Mouse (Mus musculus): ENCODE results near the gene Grk3.

Gene Grk3

DNA sequence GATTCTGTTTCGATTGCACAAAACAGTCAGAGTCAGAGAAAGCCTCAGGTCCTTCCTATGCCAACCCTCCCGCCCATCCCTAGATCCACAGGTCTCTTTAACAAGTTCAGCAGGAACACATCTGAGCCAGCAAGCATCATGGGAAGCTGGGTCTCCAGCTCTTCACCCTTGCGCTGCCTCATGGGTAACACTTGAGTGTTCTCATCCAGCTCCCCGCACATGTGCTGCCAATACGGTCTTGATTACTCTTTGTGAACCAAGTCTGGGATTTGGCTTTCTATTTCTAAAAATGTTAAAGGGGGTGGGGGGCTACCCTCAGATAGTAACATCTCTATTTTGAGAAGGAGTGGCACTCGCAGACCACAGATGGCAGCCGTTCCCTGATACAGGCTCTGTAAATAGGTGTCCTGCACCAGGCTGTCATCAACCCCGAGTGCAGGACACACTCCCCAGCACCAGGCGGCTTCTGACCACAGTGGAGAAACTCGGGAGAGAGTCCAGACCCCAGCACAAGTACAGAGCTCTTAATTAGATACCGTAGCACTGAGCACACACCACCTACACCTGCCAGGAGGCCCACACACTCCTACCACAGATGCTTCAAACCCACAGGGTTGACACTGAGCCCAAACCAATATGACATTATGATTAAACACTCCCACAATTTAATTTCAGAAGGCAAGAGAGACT lies 82.6 kb downstream of the Grk3 start:
- DNase-seq (ENCODE audit: low spot score) = peak; percentile 54

DNA sequence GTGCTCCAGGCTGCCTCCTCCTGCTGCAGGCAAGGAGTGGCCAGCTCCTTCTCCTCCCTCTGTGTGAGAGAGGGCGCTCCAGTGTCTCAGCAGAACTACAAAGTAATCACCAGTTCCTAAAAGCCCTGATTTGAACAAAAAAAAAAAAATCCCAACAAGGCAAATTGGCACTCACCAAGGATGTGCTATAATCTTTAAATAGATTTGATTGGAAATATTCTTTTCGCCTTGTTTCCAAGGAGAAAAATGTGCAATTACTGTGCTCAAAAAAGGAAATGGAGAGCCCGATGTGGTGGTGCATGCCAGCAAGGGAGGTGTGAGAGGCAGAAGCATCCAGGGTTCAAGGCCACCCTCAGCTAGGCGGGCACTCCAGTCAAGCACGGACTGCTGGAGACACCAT lies 83.7 kb downstream of the Grk3 start:
- no peak for DNase-seq (ENCODE audit: low spot score)

DNA sequence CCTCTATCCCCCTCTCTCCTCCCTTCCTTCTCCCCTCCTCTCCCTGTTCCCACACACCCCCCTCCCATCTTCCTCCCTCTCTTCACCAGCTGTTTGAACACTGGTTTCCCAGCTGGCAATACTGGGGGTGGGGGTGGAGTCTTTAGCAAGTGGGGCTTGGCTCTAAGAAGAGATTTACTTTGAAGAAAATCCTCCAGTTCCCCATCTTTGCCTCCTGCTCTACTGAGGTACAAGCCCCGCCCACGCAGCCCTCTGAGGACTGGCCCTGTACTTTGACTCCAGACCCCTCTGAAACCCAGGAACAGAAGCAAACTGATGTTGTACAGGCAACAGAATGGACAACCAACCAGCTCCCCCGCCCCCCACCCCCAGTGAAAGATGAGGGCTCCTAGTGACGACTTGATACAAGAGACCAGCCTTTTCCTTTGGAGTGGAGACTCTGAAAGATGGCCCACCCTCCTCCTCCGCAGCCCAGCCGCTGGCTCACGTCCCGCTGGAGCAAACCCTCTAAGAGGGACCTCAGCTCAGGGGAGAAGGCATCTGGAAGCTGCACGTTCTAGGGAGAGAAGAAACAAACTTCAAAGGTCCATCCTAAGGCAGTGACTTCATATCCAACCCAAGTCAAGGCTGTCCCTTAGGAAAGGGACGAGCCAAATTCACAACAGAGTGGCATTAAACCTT lies 87.2 kb downstream of the Grk3 start:
- DNase-seq (ENCODE audit: low spot score) = no peak

DNA sequence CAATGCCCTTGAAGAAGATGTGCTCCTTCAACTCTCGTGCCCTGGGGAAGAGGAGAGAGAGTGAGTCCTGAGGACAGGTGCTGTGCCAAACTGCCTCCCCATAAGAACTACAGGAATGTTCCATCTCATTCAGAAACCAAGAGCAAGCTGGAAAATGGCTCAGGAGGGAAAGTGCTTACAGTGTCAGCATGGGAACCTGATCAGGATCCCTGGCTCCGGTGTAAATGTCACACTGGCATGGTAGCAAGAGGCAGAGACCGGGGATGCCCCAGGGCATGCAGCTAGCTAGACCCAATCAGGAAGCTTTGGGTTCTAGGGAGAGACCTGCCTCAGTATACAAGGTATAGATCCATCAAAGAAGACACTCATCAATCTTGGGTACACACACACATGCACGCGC lies 90.2 kb downstream of the Grk3 start:
- no peak for DNase-seq (ENCODE audit: low spot score)

DNA sequence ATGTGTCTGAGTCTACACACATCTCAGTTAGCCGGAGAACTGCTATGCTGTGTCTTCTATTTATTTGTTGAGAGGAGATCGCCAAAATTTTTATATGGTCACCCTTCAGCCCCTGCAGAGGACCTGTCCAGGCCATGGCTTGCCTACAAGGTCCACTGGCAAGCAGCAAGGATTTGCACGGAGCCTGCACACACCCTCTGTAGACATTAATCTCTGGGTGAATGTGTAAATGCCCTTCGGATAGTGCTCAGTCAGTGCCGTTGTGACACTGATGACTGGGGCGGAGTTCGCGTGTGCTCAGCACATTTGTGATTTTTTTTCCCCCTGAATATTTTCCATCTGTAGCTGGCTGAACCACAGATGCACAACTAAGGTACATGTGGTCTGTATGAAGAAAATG lies 90.8 kb downstream of the Grk3 start:
- no peak for DNase-seq (ENCODE audit: low spot score)

DNA sequence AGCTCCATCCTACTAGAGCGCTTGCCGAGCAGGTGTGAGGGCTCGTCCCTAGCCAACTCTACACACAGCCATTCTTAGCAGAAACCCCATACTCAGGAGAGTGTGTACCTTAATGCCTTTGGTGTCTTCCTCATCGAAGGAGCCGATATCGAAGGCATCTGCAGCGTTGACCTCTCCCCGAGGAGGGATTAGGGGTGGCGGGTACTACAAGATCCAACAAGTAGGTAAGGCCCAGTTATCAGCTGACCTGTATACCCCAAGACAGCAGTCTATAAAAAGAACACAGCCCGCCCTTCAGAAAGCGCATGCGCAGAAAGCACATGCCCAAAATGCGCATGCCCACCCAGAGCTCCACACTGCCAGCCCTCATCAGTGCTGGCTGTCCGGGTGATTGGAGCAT lies 91.8 kb downstream of the Grk3 start:
- no peak for DNase-seq (ENCODE audit: low spot score)

DNA sequence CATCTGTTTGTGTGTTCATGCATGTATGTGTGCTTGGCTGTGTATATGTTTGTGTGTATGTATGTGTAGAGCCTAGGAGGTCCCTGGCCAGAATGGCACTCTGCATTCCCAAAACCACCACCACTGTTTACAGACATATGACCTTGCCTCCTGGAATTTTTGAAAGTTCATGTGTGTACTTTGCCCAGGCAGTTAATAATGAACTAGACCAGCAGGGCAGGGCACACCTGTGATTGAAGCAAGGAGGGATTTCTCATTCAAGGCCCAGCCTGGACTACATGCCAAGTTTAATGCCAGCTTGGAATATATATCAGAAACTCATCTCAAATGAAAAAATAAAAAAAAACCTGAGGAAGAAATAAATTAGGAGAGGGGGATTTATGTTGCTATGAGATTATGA lies 93.7 kb downstream of the Grk3 start:
- DNase-seq (ENCODE audit: low spot score) = no peak

DNA sequence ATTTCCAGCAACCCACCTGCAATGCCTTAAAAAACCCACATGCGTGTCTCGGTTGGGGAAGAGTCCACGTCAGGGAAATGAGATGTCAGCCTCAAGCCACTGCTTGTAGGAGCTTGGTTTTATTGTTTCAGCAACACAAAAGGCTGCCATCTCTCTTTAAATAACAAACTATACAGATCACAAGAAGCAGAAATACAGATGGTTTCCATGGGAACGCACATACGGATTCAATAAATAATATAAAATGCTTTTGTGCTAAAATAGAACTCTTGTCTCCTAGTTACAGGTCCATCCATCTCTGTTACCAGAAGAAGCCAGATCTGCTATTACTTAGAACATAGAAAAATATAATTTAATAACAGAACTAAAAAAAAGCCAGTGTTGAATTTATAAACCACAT lies 105.2 kb downstream of the Grk3 start:
- DNase-seq (ENCODE audit: low spot score) = no peak

DNA sequence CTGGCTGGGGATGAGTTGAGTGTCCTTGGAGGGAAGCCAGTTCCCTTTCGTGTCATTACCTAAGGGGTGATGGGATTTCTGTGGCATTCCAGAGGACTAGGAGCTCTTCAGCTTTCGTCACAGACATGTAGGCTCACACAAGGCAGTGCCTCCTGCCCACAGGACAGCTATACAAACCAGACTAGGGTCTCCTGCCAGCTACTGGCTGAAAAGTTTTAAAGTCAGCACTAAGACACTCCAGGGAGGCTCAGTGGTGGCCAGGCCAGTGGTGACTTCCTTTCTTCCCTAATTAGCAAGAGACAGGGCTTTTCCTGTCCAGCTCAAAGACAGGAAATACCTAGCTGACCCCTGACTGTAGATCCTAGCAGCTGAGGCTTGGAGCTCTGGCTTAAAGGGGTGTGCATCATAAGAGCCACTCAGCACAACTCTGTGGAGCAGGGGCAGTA lies 107.4 kb downstream of the Grk3 start:
- no peak for DNase-seq (ENCODE audit: low spot score)

DNA sequence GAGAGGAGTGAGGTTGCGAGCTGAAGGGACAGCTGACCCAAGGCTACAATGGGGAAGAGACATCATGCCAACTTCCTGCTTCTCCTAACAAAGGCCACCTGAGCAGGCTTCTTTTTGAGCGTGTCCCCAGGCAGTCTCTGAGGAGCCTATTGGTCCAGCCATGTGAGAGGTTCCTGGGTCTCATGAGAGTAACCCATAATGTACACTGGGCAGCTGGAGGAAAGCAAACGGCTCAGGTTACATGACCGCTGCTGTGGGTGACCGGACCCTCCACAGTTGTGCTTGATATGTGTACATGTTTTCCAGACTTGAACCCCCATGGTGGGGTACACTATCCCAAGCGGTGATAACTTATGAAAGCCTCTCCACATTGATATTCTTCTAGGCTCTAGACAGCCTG lies 108.1 kb downstream of the Grk3 start:
- DNase-seq (ENCODE audit: low spot score) = no peak

DNA sequence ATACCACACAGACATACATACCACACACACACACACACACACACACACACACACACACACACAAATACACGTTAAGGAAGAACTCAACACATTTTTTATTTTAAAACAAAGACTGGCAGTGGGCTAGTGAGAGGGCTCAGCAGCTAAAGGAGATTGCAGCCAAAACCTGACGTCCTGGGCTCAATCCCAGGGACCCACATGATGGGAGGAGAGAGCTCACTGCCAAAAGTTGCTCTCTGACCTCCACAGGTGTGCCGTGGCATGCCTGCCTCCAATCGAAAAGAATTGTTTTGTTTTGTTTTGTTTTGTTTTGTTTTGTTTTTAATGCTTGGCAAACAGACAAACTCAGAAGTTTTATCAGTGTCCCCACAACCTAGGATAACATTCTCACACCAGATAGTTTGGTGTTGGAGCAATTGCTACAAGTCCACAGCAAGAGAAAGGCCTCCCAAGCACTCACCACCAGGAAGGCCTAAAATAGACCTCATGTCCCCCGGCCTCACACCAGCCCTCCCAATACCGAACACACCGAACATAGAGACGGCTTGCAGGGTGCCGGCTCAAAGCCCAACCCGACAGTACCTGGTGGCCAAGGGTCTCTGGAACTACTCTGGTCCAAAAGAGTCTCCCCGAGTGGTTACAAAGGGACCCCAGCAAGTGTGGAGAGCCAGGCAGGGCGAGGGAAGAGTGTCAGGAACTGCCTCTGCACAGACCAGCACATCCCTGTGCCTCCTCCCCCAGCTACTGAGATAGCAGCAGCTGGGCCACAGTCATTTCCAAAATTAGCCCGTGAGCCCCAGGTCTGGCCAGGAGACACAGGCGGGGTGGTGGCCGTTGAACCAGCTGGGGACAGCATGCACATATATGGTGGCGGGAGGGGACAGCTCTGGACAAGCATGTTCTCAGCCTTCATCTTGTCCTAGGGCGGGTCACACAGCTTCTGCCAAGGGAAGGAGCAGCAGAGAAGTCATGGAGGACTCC lies 119.6 kb downstream of the Grk3 start, which contains the start of gene Myo18b:
Gene Myo18b (minus strand): TSS at position 689 of the 981 bp plus-strand sequence.
- no peak for DNase-seq (ENCODE audit: low spot score)

DNA sequence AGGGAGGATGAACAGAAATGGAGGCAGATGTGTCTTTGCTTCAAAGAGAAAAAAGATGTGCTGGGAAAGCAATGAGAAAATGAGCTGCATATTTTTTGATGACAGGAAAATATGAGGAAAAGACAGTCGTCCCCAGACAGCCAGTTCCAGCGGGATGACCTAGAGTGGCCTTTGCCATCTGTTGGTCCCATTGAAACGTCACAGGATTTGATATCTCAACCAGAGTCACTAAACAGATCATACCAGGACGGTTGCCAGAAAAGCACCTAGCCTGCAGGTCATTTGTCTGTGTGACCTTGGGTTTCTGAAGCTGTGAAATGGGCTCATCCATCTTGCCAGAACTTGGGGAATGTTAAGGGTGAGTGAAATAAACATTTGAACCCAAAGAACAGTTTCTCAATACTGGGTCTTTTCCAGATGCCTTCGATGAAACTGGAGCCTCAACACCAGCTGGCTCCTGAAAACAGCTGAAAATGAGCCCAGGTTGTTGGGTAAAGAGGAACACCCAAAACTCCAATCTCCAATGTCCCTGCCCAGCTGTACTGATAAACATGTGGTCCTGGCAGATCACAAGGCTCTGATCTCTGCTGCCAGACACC lies 122.0 kb downstream of the Grk3 start:
- no peak for DNase-seq (ENCODE audit: low spot score)

DNA sequence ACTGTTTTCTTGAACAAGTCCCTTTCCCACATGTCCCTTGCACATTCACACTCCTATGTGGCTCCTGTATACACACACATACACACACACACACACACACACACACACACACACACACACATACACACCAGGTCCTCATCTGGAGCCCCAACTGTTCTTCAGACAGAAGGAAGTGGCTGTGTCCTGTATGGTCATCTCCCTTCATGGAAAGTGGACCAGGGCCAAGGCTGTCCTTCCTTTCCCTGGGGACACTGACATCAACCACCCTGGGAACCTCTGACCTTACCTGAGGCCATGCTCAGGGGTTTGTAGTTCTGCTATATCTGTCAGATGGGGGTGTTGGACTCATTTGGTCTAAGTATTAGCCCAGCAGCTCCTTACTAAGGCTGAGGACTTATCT lies 123.2 kb downstream of the Grk3 start:
- no peak for DNase-seq (ENCODE audit: low spot score)

DNA sequence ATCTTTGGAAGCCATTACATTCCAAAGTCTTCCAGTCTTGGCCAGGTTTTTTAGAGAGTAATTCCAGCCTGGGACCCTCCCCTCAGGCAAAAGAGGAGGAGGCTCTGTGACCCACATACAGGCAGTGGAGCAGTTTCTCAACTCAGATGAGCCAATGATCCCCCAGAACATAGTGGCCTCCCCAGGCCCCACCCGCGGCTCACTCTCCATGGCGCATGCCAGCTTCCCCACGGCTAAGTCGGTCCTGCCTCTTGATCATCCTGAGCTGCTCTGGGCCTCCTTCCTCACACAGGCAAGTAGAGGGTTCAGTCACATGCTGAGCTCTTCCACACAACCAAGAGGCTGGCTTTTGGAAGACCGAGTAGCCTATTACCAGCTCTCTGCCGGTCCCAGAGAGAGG lies 126.9 kb downstream of the Grk3 start:
- DNase-seq (ENCODE audit: low spot score) = no peak

DNA sequence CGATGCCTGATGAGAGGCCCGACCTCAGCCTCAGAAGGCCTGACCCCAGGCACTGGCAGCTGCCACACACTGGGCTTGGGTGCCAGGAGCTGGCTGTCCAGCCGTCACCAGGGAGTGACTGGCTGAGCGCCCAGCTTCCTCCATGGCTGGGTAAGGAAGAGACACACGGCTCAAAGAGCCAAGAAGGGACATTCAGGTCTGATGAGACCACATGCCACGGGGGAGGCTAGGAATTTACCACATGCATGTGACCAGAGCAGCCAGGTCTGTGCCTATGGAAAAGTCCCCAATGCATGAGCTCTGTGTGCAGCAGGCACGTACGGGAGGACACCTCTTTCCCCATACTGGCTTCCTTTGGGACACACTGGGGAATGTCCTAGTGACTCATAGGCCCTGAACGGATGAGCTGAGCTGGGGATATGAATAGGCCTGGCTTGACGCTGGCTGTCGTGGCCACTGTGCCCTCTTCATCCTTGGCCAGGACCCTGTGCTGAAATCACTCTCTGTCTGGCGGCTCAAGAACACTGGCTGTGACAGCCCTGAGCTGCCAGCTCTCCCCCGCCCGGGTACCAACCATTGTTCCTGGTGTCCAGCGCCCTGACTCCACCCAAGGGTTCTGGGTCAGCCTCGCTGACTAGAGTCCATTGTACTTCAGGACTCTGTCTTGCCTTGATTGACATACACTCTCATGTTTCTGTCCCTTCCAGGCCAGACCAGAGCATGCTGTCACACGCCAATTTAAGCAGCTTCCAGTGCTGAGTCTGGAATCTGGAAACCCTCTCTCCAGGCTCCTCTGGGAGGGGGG lies 128.7 kb downstream of the Grk3 start:
- no peak for DNase-seq (ENCODE audit: low spot score)

DNA sequence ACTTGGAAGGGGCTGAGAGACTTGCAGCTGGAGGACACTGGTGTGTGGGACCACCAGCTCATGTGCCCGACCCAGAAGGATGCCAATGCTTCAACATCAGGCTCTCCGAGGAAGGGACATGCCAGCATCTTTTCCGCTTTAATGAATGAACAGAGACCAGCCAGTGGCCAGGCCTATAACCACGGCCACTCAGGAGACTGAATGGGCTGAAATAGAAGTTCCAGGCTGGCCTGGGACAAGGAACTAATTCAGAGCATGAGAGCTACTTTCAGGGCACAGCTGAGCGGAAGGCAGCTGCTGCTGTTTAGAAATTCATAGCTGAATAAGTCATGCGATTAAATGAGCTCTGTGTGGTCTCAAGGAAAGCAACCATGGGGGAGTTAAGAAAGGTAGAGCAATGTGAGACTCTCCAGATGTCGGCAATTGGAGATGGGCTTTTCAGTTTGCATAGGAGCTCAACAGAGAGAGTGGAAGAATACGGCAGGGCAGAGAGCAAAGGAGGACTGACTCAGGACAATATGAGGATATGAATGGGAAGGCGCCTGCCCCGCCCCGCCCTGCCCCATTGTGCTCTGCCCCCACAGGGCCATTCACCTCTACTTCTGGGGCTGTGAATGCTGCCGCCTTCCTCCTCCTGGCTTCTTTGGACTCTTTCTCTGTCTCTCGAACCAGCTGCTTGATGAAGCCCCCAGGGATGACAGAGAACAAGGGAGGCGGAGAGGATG lies 138.0 kb downstream of the Grk3 start:
- DNase-seq (ENCODE audit: low spot score) = no peak

DNA sequence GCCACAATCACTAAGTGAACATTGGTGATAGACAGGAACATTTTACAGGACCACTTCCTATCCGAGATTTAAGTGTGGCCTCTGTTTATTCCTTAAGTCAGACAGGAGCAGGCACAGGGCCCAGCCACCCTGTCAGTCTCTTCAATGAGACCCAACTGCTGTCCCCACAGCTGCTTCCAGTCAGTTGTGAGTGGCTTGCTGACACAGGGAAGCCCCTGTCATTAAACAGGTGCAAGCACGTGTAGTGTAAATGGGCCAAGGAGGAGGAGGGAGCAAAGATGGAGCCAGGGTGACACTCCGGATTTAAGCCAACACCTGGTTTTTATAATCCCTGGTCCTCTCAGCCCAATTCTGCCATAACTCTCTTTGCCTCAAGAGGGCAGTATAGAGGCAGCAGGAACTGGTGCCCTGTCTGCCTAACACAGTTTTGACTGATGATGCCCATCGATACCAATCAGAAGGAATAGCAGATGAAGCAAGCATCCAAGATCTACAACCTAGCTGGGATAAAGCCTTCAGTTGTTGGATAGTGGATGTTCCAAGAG lies 138.7 kb downstream of the Grk3 start:
- DNase-seq (ENCODE audit: low spot score) = no peak

DNA sequence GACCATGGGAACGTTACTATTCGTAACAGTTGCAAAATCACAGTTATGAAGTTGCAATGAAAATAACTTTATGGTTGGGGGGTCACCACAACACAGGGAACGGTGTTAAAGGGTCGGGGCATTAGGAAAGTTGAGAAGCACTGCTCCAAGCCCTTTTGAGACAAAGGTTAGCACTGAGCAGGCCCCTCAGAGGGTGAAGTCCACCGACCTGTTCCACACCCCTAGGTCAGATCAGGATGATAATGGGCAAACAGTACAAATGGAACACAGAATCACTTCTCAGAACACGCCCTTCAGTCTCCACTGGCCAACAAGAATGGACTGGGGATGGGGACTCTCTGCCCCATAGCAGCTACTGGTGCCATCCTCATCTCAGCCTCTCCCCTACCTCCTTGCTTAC lies 142.6 kb downstream of the Grk3 start:
- no peak for DNase-seq (ENCODE audit: low spot score)

DNA sequence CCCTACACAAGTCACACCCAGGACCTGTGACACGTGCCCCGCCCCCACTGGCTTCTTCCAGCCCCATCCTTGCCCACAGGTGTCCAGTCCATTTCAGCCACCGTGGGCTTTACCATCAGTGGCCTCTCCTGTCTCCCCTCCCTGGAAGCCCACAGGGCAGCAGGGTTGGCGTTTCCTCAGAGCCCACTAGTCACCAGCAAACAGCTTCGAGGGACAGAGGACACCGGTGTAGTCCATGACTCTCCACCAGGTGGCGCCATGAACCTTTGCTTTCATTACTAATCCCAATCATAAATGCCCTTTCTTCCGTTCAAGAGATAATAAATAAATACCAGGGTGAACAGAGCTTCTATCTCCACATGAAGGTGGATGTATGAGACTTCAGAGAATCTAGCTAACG lies 144.9 kb downstream of the Grk3 start:
- DNase-seq (ENCODE audit: low spot score) = no peak

DNA sequence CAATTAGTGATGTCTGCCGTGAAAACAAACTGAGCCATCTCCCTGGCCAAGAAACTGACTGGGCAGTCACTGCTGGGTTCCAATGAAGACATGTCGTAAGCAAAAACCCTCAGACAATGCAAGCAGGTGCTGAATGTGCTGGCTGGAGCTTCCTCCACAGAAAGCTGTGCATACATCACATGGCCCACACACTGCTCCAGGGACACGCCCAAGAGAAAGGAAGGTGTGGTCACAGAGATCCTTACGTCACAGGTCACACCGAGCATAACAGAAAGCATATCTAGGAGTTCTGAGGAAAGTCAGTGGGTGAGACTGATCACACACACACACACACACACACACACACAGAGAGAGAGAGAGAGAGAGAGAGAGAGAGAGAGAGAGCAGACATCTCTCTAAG lies 147.0 kb downstream of the Grk3 start:
- DNase-seq (ENCODE audit: low spot score) = no peak

Data from layer of hippocampus, adult 9-10 months (tissue).